Mouse (Mus musculus) MN1 (cell line): Measurements from ENCODE around the gene Tmem213.

Experiments used
- DNase-seq: peaks from one replicate; pipeline ENCODE4 v3.0.0-alpha.2; 2016; ENCODE audit warnings: low spot score

Tmem213 gene

GRCm38 (mm10) chr6:38109160-38109795 lies at the start of gene Tmem213:
TSS of gene Tmem213 (plus strand) at chr6:38109255.
- no peak for DNase-seq

DNA sequence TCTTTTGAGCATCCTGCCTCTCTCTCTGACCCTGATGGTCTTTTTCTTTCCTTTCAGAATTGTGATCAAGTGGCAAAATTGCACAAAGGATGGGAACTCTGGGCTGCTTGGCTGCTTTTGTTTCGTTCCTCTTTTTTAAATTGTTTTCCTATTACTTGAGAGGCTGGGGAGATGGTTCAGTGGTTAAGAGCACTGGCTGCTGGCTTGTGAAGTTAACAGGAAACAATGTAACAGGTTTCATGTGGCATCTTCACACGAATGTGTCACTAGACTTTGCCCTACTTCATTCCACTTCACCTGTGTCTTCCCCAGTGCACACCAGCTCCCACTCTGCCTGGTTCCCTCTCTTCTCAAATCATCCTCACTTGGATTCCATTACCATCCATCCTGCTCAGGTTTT lies 44.4 kb upstream of the Tmem213 start:
- no peak for DNase-seq

- no peak for DNase-seq
These were observed 43.9 kb upstream of the Tmem213 start for GRCm38 (mm10) chr6:38065122-38065500.

GRCm38 (mm10) chr6:38065501-38066122 lies 43.4 kb upstream of the Tmem213 start:
- DNase-seq = no peak

- DNase-seq = peak; percentile 82
These were observed 42.8 kb upstream of the Tmem213 start for GRCm38 (mm10) chr6:38066215-38066614.

- DNase-seq = no peak
These were observed 37.8 kb upstream of the Tmem213 start for GRCm38 (mm10) chr6:38071256-38071655.

- no peak for DNase-seq
These were observed 36.8 kb upstream of the Tmem213 start for GRCm38 (mm10) chr6:38072137-38072796.

- no peak for DNase-seq
These were observed 35.5 kb upstream of the Tmem213 start for GRCm38 (mm10) chr6:38073592-38073991.

DNA sequence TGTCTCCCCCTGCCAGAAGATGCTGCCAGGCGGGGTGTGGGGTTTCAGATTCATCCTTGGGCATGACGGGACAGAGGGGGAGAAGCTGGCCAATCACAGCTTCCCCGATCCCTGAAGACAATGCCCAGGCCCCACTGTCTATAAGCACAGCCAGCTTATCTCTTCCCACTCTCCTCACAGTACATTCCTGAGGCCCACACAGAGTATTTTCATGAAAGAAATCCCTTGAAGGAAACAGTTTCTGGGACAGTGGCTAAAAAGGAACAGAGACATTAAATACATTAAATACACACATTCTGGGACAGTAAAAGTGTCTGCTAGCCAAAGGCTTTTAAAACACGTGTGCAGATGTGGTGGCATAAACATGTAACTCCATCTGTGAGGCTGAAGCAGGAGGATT lies 28.7 kb upstream of the Tmem213 start:
- DNase-seq = no peak

GRCm38 (mm10) chr6:38081727-38082341 lies 27.2 kb upstream of the Tmem213 start:
- no peak for DNase-seq

DNA sequence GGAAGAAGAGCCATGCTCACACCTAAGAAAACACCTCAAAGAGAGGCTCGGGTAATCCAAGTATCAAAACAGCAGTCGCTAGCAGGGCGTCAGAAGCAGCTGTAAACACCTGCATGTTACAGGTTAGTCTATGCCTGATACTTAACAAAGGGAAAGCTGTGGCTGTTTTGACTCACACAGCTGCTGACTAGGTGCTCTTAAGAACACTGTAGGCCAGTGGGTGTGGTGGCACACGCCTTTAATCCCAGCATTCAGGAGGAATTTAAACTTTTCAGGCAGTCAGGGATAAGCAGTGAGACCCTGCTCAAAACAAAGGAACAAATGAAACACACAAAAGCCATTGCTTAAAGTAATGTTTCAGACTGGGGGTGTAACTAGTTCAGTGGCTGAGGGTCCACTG lies 25.9 kb upstream of the Tmem213 start:
- no peak for DNase-seq

- DNase-seq = no peak
These were observed 21.6 kb upstream of the Tmem213 start for GRCm38 (mm10) chr6:38087242-38088026.

GRCm38 (mm10) chr6:38092539-38092938 lies 16.5 kb upstream of the Tmem213 start:
- no peak for DNase-seq

DNA sequence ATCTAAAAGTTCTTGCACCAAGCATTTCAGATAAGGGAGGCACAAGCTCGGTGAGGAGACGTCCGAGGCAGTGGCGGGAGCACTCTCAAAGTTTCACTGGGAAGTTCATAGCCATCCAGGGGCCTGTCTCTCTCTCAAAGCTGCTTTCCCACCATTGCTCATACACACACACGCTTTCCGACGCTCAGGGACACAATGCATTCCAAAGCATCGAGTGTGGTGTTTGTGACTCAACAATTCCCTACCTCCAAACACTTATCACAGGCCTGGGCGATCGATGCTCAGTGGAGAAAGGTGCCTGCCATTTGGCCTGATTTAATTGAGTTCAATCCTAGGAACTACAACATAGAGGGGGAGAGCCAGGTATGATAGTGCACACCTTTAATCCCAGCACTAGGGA lies 14.4 kb upstream of the Tmem213 start:
- DNase-seq = no peak

DNA sequence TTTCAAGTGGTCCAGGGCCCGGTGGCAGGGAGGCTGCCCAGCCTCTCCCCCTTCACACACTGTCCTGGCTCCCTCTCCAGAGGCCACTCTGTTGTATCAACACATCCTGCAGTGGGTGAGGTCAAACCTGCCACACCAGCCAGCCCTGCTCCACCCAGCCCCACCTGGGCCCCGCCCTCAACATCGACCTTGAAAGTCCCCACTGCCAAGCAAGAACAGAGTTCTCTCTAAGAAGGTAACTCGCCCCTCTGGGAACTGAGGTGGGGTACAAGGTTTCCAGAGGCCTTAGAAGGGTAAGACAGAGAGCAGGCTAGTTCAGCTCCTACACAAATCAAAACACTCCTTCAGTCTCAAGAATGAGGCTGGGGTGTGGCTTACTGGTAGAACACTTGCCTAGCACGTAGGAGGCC lies 12.1 kb upstream of the Tmem213 start:
- DNase-seq = no peak

- no peak for DNase-seq
These were observed 6.7 kb upstream of the Tmem213 start for GRCm38 (mm10) chr6:38102216-38102795.

DNA sequence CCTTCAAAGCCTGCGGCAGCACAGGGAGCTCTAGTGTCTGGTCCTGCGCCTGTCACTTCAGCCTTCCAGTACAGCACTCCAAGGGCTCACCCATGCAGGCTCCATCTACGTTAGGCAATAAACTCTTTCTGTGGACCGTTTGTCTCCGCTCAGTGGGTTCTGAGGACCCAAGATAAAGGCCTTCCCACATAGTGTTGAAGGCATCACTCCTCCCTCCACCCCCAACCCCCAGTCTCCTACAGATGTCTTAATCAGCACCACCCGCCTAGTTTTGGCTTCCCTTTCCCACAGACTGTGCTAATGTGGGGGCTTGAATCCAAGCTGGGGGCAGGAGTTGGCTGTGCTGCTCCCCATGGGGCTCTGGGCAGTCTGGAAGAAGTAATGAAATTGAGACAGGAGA lies 5.3 kb upstream of the Tmem213 start:
- DNase-seq = no peak

DNA sequence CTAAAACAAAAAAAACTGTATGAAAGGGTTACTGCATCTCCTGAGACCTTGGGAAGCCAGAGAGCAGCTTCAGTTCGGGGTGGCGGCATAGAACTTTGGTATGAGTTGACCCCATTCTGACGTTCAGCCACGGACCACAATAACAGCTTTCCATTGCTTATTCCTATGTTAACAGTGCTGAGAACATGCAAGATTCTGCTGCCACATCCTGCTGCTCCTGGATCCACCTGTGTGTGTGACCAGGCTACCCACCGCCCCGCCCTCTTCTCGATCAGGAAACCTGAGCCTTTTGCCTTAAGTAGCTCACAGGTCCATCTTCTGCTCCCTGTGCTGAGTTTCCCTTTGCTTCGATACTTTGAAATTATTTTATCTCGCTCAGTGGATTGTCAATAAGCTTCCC lies 3.1 kb upstream of the Tmem213 start:
- no peak for DNase-seq

DNA sequence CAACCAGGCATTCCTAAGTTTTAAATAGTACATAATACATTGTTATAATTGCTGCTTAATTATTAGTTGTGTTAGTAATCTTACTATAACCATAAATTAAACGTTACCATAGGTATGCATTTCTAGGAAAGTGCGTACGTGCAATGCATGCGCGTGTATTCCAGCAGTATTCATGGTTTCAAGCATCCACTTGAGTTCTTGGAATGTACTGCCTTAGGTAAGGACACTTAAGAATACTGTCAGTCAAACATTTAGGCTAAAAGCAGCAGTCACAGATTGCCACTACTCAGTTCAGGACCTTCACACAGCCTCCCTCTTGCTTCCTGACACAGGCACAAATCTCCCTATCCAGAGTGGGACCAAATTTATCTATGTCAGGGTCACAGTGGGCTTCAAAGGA lies 606 bp upstream of the Tmem213 start:
- DNase-seq = no peak

GRCm38 (mm10) chr6:38109871-38110270 lies 816 bp downstream of the Tmem213 start:
- no peak for DNase-seq

- no peak for DNase-seq
These were observed 1.8 kb downstream of the Tmem213 start for GRCm38 (mm10) chr6:38110859-38111258.
